Mouse (Mus musculus) ovary, postnatal 10 days (tissue): ENCODE results near the gene Ass1.
"Not testable (repeated sequence)": the region's sequence is repeated elsewhere in the genome, so short reads cannot be mapped to it uniquely, and the experiment has no call there.

Source experiments
- DNase-seq: peaks from one replicate; pipeline ENCODE4 v3.0.0; 2022; ENCODE audit warnings: low spot score

Ass1 gene

DNA sequence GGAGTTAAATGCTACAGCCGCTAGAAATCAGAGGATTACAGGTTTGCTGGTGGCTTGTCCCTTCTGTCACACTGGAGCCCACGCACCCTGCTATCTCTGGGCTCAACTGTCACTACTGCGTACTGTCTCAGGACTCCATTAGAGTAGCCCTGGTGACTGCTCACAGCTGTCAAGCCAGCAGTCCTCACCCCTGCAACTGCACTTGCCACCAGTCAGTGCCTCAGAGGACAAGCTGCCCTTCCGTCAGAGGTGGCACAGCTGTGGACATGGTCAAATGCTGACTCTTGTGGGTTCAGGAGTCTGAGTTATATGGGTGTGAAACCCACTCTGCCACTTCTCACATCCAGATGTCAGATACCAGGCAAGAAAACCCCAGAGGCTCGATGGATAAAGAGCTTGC, 68.7 kb downstream of the Ass1 start:
- DNase-seq: no peak

DNA sequence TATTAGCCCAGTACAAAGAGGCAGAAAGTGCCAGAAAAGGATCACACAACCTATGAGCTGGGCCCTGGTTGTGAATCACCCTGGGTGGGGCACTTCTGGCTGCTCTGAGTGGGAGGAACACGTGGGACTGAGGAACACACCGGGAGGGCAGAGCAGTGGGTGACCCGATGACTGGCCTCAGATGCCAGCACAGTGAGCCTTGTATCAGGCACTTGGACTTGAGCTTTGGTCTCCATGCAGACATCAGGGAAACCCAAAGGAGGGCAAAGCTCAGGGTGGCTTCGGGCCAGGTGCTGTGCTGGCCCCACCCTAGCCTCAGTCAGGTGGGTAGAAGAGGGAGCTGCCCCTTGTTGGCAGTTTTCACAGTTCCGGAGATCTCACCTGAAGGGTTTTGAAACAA, 71.6 kb downstream of the Ass1 start:
- DNase-seq: no peak

DNA sequence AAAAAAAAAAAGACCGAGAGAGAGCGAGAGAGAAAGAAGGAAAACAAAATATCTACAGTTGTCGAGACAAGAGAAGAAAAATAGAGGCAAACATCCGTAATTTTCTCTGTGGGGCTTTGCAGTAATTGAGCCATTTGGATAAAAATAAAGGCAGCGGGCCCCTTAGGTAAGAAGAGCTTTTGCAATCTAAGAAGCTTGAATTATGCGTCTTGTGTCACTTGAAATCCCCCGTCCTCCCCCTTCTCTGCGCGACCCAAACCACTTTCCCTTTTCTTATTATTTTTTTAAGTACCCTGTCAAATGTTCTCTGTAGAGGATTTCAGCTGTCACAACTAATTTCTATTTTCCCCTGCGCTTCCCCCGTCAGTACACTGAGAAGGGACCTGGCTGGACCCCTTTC, 77.7 kb downstream of the Ass1 start:
- no peak for DNase-seq

DNA sequence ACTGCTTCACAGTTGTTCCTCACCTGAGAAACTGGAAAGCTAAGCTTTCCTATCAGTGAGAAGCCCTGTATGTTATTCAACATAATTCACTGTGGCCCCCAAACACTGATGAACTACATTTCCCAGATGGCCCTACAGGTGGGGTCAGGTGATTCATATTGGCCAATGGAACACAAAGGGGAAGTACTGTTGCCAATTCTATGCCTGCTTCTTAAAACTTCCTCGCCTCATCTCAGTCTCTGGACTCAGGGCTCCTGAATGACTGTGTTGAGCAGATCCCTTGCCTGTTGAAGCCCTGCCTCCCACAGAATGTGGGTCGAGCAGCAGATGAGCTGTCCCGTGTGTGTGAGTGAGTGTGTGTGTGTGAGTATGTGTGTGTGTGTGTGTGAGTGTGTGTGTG, 80.5 kb downstream of the Ass1 start:
- DNase-seq: no peak

DNA sequence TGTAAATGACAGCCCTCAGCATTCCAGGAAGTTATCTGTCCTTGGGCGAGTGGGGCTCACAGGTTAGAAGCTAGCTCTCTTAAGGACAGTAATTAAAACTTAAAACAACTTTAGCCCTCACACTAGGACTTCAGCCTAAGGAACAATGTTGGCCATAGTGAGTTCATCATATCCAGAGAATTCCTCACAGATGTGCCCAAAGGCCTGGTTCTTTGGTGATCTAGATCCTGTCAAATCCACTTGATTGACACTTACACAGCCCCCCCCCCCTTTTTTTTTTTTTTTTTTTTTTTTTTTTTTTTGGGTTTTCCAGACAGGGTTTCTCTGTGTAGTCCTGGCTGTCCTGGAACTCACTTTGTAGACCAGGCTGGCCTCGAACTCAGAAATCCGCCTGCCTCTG, 81.3 kb downstream of the Ass1 start:
- DNase-seq: not testable (repeated sequence)

DNA sequence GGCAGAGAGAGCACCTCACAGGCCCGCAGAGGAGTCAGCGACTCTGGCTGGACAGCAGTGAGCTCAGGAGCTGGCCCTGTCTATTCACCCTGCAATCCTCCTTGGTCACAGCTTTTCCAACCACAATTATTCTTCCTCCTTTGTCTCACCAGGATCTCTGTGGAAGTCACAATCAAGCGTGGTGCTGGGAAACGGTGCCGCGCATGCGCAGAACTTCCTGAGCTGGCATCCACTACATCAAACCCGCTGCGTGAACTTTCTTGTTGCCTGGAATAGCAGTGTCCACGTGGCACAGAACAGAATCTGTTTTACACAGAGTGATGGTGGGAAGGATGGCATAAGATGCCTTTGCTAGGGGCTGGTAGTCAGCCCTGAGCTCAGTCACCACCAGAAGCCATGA, 82.0 kb downstream of the Ass1 start:
- DNase-seq: no peak

DNA sequence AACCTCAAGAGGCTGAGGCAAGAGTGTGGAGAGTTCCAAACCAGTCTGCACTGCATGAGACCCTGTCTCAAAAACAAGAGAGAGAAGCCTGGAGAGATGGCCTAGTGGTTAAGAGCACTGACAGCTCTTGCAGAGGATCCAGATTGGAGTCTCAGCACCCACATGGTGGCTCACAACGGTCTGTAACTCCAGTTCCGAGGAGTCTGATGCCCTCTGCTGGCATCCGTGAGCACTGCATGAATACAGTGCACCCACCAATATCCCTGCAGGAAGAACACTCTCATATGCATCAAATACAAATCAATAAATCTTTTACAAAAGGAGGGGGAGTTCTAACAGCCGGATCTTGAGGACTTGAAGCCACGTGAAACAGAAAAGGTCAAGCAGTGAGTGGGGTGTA, 84.6 kb downstream of the Ass1 start:
- no peak for DNase-seq
